Mouse (Mus musculus) adrenal gland, adult 2 months (tissue): ENCODE data around the gene Marco. TPM values are rescaled to one million over a fixed set of nuclear protein-coding genes. Genes with fewer than 3 reads are reported as not detected.
A peak's percentile ranks its signal among the peaks of the same experiment; 100 is the strongest.

Experiments used
- DNase-seq: peaks from one replicate; pipeline ENCODE4 v3.0.0; 2021
- long read RNA-seq: library from polyadenylated mRNA; stranded (forward); transcript quantifications from one replicate; pipeline ENCODE4 v2.0.0, GENCODE M21; 2021
- polyA plus RNA-seq: library from polyadenylated mRNA; depleted of rRNA; stranded (reverse); fragments of >200 nt; gene quantifications from 2 replicates; pipeline ENCODE4 v1.2.3, GENCODE M21; 2012; rRNA removed
- total RNA-seq, 2 experiments: library from RNA; stranded (reverse); gene quantifications; 2 replicates each; pipeline ENCODE4 v1.2.3; 2021

Gene Marco
- total RNA-seq (not detected), polyA plus RNA-seq (not detected in 2 replicates)
- long read RNA-seq: 0 reads

DNA sequence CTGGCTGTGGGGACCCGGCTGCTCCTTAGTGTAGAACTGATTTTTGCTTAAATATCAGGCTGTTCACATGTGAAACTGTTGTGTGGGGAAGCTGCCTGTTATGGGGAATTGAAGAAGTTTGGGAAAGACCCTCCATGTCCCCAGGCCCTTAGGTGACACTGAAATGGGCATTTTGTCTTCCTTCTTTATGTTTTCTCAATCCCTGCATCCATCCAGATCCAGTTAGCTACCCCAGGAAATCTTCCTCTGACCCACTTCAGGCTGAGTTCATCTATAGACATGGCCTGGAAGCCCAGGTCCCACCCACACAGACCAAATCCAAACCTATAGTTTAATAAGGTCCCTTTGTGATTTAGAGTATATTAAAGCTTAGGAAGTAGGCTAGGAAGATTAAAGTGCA lies at the start of gene Marco:
Gene Marco, minus strand, starts transcription at position 101 of the 400 bp plus-strand sequence.
- DNase-seq: no peak

DNA sequence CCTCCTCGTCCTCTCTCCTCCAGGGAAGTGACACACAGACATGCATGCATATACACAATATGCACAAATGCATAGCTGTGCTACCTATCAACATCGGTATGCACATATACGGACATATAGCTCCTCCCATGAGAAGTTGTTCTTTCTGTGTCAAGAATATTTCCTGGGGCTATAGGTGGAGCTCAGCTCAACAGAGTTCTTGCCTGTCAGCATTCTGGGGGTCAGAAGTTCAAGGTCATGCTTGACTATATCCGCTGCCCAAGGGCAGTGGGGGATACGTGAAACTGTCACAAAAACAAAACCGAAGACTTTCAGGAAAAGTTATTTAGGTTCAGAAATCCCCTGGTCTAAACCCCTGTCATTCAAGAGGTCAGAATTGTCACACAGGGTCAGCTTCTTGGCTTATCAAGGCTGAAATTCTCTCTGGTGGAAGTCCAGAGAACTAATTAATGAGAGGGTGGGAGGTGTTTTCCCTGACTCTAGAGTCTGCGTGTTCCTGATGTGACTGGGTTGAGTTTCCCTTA lies 34.7 kb upstream of the Marco start:
- DNase-seq: no peak

DNA sequence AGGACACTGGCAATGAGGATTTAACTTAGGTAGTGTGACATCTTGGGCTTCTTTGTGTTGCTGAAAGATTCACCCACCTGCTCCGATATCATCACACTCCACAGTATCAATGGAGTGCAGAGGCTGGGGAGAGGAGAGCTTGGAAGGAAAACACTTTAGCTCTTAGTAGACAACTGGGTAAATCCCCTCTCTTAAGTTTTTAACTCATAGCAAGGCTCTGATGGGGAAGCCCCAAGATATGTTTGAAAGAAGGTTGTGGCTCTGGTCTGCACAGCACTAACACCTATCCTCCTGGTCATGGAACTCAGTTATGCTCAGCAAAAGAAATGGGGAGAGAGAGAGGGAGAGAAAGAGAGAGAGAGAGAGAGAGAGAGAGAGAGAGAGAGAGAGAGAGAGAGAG lies 32.2 kb upstream of the Marco start:
- no peak for DNase-seq

DNA sequence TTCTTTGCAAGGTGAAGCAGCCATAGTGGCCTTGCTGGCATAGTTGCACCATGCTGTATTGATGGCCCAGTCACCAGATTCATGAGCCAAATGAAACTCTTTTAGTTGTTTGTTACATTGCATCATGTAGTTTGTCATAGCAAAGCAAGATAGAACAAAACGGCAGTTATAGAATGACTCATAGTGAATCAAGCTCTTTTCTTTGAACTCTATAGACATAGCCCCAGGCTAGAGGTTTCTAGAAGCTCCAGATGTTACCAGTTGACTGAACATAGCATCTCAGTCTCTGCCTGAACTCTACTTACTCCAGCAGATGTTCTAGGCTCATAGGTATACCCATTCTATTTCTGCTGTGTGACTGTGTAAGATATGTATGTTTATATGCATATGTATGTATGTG lies 31.1 kb upstream of the Marco start:
- no peak for DNase-seq

DNA sequence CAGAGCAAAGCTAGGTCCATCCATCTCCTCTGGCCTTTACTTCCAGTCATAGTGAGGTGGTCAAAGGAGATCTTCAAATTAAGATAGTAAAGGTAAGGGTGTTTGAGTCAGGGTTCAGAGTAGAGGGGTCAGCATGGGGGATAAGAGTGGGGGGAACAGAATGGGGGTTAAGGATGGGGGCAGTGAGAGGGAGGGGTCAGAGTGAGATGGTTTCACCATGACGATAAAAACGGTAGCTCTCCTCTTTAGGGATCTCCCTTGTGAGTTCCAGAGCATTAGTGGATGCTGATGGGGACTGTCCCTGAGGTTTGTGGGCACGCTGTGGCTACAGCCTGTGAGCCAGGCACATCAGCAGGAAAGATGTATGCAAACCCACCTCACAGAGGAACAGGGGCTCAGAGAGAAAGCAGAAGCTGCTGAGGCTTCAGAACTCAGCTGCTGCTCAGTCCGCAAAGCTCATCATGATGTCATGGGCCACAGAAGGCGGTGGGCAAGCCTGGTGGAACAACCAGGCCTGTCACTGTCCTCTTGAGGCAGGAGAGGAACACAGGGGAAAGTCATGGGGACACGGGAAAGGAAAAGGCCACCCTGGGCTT lies 27.6 kb upstream of the Marco start:
- DNase-seq: no peak

DNA sequence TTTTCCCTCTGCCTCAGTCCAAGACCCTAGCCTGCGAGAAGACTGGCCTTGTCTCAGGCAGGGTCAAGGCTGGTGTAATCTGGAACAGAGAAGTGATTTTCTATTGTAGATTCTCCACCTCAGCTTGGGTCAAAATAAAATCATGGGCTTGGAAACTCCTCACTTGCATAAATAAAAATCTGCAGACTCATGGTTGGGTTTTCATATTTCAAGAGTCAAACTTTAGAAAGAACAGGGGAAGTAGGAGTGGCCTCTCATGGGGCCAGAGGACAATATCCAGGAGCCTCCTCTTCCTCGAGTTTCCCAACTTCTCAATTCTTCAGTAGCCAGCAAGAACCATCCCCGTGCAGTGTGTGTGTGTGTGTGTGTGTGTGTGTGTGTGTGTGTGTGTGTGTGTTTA lies 26.9 kb upstream of the Marco start:
- no peak for DNase-seq

DNA sequence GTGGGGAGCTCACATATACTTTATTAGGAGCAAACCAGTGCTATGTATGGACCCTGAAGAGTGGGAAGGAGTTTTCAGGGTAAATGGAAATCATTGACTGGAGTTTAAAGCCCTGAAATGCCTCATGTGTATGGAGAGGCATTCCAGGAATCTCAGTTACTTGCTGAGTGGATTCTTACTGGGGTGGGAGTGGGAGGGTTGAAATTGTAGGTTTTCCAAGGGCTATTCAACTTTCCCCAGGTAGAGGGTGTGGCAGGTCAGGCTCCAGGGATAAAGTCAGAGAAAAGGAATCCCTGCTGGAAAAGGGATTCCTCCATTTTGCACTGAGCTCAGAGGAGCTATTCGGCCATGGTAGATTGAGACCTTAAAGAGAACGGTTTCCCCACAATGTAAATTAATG lies 25.1 kb upstream of the Marco start:
- no peak for DNase-seq

DNA sequence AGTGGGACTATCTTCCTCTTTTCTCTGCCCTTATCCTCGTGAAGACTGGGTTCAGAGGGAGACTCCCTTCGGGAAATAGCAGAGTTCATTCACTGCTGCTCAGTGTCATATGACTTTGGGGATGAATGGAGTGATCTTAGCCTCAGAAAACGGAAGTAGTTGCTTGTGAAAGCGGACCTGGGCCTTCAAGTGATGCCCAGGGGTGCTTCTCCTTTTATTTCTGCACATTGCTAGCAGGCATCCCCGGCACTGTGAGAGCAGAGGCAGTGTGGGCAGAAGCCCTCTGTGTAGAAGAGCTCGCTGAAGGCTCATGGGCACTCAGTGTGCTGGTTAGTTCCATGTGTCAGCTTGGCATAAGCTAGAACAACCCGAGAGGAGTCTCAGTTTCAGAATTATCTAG lies 12.8 kb upstream of the Marco start:
- no peak for DNase-seq

DNA sequence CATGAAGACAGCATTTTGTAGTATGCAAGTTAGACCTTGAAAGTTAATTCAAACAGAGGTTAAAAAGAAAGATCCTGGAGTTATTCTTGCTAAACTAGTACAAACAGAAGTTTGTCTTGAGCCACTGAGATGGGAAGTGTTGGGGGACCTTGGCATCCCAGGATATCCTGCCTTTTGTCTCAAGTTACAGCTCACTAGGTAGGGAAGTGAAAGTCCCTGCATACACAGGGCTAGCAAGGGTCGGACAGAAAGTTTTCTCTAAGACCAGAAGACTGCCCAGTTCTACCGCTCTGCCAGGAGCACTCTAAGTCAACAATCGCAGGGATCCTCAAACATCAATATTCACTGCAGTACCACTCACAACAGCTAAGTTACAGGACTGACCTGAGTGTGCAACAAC lies 5.5 kb upstream of the Marco start:
- DNase-seq: no peak

DNA sequence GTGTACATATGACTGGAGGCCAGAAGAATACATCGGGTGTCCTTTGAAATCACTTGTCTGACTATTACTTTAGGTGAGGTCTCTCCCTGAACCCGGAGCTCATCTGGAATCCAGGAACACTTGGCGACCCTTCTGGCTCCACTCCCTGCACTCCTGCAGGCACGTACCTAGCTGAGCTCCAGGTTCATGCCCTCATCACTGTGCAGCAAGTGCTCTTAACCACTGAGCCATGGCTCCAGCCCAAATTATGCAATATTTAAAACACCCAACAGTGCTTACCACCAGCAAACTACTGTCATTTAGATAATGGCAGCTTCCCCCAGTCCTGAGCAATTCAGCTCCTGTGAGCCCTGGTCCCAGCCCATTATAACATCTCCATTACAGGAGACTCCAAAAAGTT lies 4.2 kb upstream of the Marco start:
- no peak for DNase-seq

DNA sequence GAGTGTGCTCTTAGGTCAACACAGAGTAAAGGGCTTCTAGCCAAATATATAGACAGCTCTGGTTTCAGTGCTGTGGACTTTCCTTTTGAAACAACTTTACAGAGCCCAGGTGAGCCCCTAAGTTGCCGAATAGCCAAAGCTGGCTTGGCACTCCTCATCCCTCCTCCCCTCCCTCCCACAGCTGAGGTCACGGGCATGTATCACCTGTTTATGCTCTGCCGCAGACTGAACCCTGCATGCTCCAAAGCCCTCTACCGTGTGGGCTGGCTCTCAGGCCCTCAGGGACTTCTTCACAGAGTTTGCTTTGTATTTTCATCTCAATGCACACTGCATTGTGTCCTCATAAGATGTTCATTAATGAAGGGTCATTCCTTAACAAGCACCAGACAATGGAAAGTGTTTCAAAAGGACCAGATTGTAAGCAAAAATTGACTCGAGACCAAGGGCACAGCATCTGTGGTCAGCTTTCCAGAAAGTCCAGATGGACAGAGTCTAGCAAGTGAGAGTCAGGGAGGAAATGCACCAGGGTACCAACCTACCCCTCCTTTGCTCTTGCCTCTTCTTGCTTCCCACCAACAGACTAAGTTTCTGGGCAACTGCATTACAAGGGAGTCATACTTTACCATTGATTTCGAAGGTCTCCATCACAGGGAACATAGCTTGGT lies 646 bp downstream of the Marco start:
- DNase-seq: no peak

DNA sequence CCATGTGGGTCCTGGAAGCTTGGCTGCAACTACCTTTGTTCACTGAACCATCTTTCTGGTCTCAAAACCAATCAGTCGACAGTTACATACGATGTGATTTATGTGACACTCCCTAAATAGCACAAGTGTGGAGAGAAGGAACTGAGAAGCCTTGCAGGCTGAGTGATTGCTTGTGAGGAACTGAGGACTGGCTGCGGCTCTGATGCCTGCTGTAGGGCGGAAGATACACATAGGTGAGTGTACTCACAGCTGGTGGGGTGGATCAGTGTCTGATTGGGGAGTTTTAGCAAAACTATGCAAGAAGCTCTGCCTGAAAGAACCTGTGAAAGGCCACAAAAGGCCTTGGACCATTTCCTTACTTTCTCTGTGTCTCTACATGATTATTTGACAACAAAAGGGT lies 3.3 kb downstream of the Marco start:
- DNase-seq: no peak

DNA sequence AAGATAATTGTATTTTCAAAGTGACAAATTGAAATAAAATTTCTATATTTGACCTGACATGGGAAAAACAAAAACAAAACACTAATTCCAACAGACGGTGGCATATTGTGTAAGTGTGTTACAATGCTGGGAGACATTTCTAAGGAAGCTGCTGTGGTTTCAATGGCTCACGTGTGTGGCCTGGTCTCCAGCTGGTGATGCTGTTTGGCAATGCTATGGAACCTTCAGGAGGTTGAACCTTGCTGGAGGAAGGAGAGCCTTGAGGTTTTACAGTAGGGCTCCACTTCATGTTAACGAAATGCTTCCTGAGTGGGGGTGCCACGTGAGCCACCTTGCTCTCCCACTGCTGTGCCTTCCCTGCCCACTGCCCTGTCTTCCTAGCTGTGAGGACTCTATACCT lies 6.8 kb downstream of the Marco start:
- DNase-seq: no peak

DNA sequence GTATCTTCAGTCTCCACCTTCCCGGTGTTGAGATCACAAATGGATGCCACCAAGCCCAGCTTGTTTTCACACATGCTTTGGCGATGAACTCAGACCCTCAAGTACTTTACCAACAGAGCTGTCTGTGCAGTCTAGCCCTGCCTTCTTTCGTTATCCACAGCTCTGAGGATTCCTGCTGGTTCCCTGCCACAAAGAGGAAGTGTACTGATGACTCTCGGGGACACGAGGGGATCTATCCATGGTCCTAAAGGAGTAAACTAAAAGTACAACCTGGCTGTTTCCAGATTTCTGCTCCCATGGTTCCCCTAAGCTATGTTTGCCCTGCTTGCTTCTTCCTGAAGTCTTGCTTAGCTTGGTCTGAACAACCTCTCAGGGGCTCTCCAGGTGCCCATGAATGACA lies 23.9 kb downstream of the Marco start:
- DNase-seq: no peak

DNA sequence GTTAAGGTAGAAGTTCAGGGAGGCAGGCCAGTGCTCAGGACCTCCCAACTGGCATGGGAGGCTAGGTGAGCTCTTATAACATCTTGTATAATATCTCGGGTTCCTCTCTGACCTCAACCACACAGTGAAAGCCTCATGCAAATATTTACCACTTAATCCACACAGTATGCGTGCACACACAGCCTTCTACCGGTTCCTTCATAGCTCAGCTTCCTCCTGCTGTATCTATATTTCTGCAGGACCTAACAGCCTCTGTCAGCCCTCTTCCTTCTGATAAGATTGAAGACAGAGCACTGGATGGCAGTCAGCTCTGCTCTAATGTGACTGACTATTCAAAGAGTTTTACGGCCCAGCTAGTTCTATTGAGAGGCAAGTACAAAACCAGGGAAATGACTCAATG lies 30.0 kb downstream of the Marco start:
- no peak for DNase-seq

DNA sequence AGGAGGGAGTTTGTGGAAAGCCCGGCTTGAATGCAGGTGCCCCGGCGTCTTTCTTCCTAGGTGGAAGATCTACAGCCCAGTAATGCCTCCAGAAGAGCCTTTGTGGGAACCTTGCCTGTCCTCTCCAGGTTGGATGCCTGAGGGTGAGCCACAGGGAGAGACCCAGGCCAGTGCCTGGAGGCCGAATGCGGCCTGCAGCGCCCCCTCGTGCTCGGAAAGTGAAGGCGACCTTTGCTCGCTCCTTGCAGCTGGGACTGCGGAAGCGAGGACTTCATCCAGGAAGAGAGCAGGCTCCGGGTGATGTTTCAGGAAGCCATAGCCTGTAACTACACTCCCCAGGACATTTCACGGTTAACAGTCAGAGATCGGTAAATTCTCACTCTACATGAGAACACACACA lies 35.9 kb downstream of the Marco start:
- DNase-seq: peak; percentile 70

DNA sequence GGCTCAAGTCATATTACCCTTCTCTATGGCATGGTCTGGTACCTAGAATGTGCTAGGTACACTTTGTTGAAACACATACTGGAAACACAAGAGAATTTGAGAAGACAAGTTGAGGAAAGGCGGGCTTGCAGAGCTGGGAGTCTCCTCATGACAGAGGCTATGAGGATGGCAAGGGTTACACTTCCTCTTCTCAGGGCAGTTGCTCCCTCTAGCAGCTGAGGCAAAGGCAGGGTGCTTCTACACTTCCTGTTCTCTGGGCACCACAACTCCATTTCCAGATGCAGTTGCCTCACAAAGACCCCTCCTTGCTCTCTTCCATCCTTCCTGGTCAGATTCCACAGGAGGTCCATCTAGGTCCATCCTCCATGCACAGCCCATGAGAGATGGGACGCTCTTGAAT lies 37.5 kb downstream of the Marco start:
- no peak for DNase-seq

DNA sequence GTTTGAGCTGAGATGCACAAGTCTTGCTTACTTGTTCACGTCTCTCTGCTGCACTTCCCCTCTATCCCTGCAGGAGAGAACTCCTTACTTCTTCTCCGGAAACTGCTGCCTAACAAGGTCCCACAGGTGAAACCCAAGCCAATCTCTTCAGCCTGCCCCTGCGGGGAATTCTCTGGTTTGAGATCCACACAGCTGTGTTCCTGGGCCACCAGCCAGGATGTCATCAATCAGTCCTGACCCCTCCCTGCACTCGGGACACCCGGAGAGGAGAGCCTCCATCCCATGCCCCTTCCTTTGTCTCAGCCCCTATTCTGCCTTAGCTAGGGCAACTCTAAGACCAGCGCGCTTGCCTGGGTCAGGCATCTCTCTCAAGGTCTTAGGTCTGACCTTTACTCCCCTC lies 38.1 kb downstream of the Marco start:
- peak; percentile 9 for DNase-seq

DNA sequence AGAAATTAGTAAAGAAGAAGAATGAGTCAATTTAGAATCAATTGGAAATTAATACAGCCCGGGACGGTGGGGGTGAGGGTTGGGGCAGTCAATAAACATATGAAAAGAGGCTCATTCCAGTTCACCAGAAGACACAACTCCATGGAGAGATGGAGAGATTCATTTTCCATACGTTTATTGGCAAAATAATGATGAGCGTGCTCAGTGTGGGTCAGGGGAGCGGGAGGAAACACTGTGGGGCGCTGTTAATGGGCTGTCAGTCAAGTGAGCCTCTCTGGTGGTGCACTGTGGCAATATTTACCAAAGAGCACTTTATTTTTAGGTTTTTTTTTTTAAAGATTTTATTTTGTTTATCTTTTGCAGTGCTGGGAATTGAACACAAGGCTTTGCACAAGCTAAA lies 45.8 kb downstream of the Marco start:
- no peak for DNase-seq

DNA sequence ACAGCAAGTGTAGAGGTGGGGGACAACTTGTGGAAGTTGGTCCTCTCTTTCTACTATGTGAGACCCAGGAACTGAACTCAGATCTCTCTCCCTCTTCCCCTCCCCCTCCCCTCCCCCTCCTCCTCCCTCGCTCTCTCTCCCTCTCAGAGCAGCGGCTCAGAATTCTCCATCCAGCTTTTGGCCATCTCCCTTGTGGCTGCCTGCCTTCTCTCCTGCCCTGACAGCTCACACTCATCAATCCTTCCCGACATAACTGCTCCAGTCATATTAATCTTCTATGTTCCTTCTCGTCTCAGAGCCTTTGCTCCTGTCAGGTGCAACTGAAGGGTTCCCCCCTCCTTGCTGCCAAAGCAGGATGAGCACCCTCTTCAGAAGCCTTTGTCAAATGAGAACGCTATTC lies 46.3 kb downstream of the Marco start:
- DNase-seq: no peak

DNA sequence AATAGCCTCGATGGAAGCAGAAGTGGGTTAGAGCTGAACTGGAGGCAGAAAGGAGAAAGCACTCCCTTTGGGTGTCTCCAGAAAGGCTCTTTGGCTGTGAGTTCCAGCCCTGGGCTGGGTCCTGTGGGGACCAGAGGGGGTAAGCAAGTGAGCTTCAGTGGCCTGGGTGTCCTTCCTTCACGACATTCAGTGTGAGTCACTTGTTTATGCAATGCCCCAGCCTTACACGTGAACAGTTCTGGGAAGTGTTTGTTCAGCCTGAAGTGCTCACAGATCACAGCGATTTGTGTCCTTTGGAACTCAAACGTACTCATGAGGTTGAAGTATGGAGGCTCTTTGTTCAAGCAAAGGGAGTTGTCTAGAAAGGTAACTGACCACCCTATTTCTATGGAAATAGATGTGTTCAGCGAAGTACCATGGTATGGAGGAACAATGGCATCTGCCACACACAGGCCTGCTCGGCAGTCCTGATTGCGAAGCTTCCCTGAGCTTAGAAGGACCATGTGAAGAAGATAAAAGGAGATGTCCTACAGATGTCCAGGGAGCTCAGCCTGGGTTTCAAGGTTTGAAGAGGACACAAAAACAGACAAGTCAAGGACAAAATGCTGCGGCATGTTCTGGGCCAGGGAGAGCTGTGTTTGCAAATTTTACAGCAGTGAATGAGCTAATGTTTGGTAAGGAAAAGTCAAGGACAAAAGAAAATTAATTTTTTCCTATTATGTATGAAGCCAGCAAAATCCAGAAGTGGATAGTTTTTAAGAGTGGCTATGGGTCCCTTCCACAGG lies 53.1 kb downstream of the Marco start:
- peak; percentile 72 for DNase-seq

DNA sequence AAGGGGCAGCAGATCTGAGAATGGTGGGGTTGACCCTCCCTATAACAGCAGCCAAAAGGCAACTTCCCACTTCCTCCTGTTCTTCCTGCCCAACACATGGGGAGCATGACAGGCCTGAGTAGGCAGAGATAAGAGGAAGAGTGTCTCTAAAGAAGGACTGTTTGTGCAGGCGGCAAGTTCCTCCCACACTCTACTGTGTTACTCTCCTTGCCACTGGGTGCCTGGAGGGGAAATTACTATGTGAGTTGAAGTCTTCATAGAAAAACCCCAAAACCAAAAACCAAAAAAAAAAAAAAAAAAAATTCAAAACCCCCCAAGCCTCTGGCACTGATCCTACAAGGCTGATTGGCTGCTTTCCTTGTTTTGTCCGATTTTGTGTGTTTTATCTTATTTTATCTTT lies 55.2 kb downstream of the Marco start:
- no peak for DNase-seq

DNA sequence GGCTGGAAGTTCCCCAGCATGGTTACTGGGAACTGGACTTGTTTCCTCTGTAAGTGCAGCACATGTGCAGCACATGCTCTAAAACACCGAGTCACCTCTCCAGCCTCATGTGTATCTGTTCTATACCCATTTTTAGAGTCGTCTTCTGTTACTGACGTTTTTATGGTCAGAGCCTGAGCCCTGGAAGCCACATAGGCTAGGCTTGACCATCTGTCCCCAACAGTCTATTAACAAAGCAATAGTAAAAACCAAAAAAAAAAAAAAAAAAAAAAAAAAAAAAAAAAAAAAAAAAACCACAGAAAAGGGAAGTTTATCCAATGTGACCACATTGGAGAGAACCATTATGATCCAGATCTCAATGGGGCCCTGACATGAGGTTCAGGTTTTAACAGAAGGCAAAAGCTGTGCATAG lies 61.6 kb downstream of the Marco start:
- no peak for DNase-seq
